Mouse (Mus musculus) ES-E14 (cell line): ENCODE results near the gene Raver1.

Experiments
- HCFC1 ChIP-seq: IDR thresholded peaks from 2 replicates; pipeline ENCODE4 v1.6.1; 2012; ENCODE audit warnings: low read length, inconsistent platforms, borderline replicate concordance; ENCODE audit not compliant: insufficient read depth
- MAFK ChIP-seq: IDR thresholded peaks from 2 replicates; pipeline ENCODE4 v1.6.1; 2014; ENCODE audit warnings: mild to moderate bottlenecking, low read depth, low read length, inconsistent platforms; ENCODE audit not compliant: insufficient read depth
- ZNF384 ChIP-seq: IDR thresholded peaks from 2 replicates; pipeline ENCODE4 v1.6.1; 2012; ENCODE audit warnings: low read depth, low read length, inconsistent platforms

- no peak for TF ChIP-seq HCFC1
- TF ChIP-seq MAFK = no peak
- no peak for TF ChIP-seq ZNF384
These were observed 58.7 kb downstream of the Raver1 start for GRCm38 (mm10) chr9:21033136-21033535.
